Mouse (Mus musculus) ES-E14 (cell line): ENCODE data around the gene Hemgn. TPM values are rescaled to one million over a fixed set of nuclear protein-coding genes. Genes with fewer than 3 reads are reported as not detected.

Experiments used
- DNase-seq: peaks from one replicate; pipeline ENCODE4 v3.0.0-alpha.2; 2013; ENCODE audit warnings: low read depth, low spot score
- H3K27ac ChIP-seq: 2 replicates; pipeline ENCODE4 v1.5.1; 2012; ENCODE audit warnings: low read depth, mild to moderate bottlenecking, low read length, moderate library complexity, mixed read lengths; ENCODE audit not compliant: poor library complexity, insufficient read depth, severe bottlenecking
- H3K36me3 ChIP-seq: 2 replicates; pipeline ENCODE4 v1.6.1; 2012; ENCODE audit warnings: mild to moderate bottlenecking, low read length, moderate library complexity, mixed read lengths; ENCODE audit not compliant: control insufficient read depth, poor library complexity, insufficient read depth, severe bottlenecking
- H3K4me1 ChIP-seq, 2 experiments: fragments of 150-350 bp in 1 of 2; sonication (generic) in 1 of 2; 2 replicates each; pipeline ENCODE4 v1.6.1; 2012; ENCODE audit warnings: low read length in 2 of 2, mild to moderate bottlenecking in 1 of 2, mixed read lengths in 1 of 2; ENCODE audit not compliant: control insufficient read depth in 2 of 2, insufficient read depth in 2 of 2, poor library complexity in 1 of 2
- H3K4me3 ChIP-seq, 2 experiments: fragments of 150-350 bp in 1 of 2; sonication (generic) in 1 of 2; 2 replicates each; pipeline ENCODE4 v1.5.1; 2012; ENCODE audit warnings: low read length in 2 of 2, low read depth in 1 of 2, mild to moderate bottlenecking in 1 of 2, mixed read lengths in 1 of 2; ENCODE audit not compliant: insufficient read depth in 1 of 2, poor library complexity in 1 of 2, severe bottlenecking in 1 of 2
- H3K9ac ChIP-seq: 2 replicates; pipeline ENCODE4 v1.6.1; 2012; ENCODE audit warnings: low read depth, mild to moderate bottlenecking, low read length, mixed read lengths; ENCODE audit not compliant: poor library complexity, insufficient read depth, severe bottlenecking
- H3K9me3 ChIP-seq: fragments of 150-350 bp; sonication (generic); 2 replicates; pipeline ENCODE4 v1.6.1; 2012; ENCODE audit warnings: low read depth, mild to moderate bottlenecking, low read length; ENCODE audit not compliant: control insufficient read depth, insufficient read depth
- CHD2 ChIP-seq: IDR thresholded peaks from 2 replicates; pipeline ENCODE4 v1.6.1; 2014; ENCODE audit warnings: mild to moderate bottlenecking, low read depth, low read length, inconsistent platforms
- HCFC1 ChIP-seq: IDR thresholded peaks from 2 replicates; pipeline ENCODE4 v1.6.1; 2012; ENCODE audit warnings: low read length, inconsistent platforms, borderline replicate concordance; ENCODE audit not compliant: insufficient read depth
- MAFK ChIP-seq: IDR thresholded peaks from 2 replicates; pipeline ENCODE4 v1.6.1; 2014; ENCODE audit warnings: mild to moderate bottlenecking, low read depth, low read length, inconsistent platforms; ENCODE audit not compliant: insufficient read depth
- ZC3H11A ChIP-seq: IDR thresholded peaks from 2 replicates; pipeline ENCODE4 v1.6.1; 2012; ENCODE audit warnings: low read depth, mild to moderate bottlenecking, inconsistent platforms, low read length, borderline replicate concordance
- ZNF384 ChIP-seq: IDR thresholded peaks from 2 replicates; pipeline ENCODE4 v1.6.1; 2012; ENCODE audit warnings: low read depth, low read length, inconsistent platforms
- in situ Hi-C, 2 experiments: fragments of 600-800 bp; cut with MboI; formaldehyde crosslinking; loops; one replicate each; pipeline ENCODE4 v1.15.1; 2025; ENCODE audit warnings: low sequenced_read_pairs in 2 of 2, inconsistent platforms in 1 of 2; ENCODE audit not compliant: unreplicated experiment in 2 of 2
- total RNA-seq: library from RNA; depleted of rRNA; stranded (reverse); fragments of 300-350 nt; gene quantifications from 2 replicates; pipeline ENCODE4 v1.2.3, GENCODE M21; 2012

Gene Hemgn
- total RNA-seq, 1 experiment = not detected

- in situ Hi-C loops = no loop called here
- peak overlapping the region; percentile 96 for H3K27ac ChIP-seq
- H3K4me1 ChIP-seq = peaks cover 8 to 13% of the 10 kb centered on the region in 2 experiments; a peak in 3 of 4 replicates
- H3K9ac ChIP-seq = peak overlapping the region; percentile 98
- H3K9me3 ChIP-seq = no peaks in the 10 kb centered on the region
- H3K36me3 ChIP-seq = peaks cover 4% of the 10 kb centered on the region; the same call in 1 of the 2 replicates
- peak overlapping the region; percentile 64 to 95 for H3K4me3 ChIP-seq
- TF ChIP-seq HCFC1 = no peak
- TF ChIP-seq MAFK = no peak
- no peak for TF ChIP-seq ZC3H11A
- TF ChIP-seq CHD2 = no peak
- no peak for TF ChIP-seq ZNF384
- no peak for DNase-seq
Observed at GRCm38 (mm10) chr4:46451240-46451757, 38.0 kb upstream of the Hemgn start.

DNA sequence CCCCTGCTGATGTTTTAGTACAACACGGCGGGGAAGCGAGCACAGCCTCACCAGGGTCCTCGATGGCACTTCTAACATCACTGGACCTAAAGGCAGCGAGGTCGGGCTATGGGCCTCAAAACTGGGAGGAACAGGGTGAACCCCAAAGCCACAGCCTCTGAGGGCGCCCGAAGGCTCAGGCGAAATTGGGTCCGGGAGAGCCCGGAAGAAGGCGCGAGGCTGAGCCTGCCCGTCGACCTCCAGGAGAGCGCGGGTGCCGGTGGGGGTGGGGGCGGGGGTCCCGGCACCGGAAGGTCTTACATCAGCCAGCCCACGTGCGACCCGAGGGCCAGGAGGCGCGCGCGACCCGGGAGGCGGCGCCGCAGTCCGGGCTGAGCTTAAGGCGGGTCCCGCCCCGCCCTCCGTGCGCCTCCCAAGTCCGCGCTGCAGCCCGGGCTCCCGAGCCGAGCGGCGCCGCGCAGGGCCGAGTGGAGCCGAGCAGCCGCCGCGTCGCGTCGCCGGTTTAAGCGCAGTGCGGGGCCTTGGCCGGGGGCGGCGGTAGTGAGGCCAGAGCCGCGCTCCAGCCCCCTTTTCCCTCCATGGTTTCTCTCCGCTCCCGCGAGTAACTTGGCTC, 37.3 kb upstream of the Hemgn start, which contains the start of gene Anp32b:
Anp32b (plus strand) TSS at position 384 of the 613 bp plus-strand sequence.
- peak; percentile 87 for DNase-seq
- H3K9ac ChIP-seq = peak within 1 kb of the TSS; percentile 98
- H3K4me1 ChIP-seq = peaks cover 6 to 13% of the 10 kb centered on the region in 2 experiments; a peak in 3 of 4 replicates
- H3K9me3 ChIP-seq = no peaks in the 10 kb centered on the region
- H3K27ac ChIP-seq = peak within 1 kb of the TSS; percentile 96
- no peak; the same call in 1 of the 2 replicates for TF ChIP-seq HCFC1
- no peak for TF ChIP-seq MAFK
- TF ChIP-seq CHD2 = no peak
- TF ChIP-seq ZC3H11A = no peak
- no peak for TF ChIP-seq ZNF384
- H3K4me3 ChIP-seq = peak within 1 kb of the TSS; percentile 64 to 95
- peaks cover 4% of the 10 kb centered on the region; the same call in 1 of the 2 replicates for H3K36me3 ChIP-seq
- in situ Hi-C loops = no loop called here

- Histone ChIP-seq H3K27ac (peak overlapping the region; percentile 96), H3K9me3 (no peaks in the 10 kb centered on the region), H3K9ac (peak overlapping the region; percentile 98), H3K4me1 (peaks cover 6 to 12% of the 10 kb centered on the region in 2 experiments; a peak in 3 of 4 replicates), H3K4me3 (peak overlapping the region; percentile 64 to 95), H3K36me3 (peaks cover 4% of the 10 kb centered on the region; the same call in 1 of the 2 replicates)
- in situ Hi-C loops = no loop called here
- no peak for TF ChIP-seq CHD2
- TF ChIP-seq MAFK = no peak
- no peak for TF ChIP-seq HCFC1
- no peak for TF ChIP-seq ZC3H11A
- TF ChIP-seq ZNF384 = no peak
- DNase-seq = no peak
Observed at GRCm38 (mm10) chr4:46450020-46450518, 36.8 kb upstream of the Hemgn start.

DNA sequence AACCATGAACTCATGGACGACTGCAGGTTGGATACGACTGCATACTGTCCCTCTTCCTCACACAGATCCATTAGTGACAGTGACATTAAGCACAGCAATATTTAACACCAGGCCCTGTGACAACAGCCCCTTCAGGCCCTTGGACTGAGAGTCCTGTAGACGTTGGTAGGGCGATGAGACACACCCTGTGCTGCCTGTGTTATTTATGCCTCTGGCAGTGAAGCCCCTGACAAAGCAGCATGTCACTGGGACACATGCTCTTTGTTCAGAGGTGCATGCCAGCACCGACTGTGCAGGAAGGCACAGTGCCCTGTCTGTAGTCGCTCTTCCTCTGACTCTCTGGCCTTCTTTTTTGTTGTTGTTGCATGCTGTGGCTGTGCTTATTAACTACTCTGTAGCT, 35.6 kb upstream of the Hemgn start:
- Histone ChIP-seq H3K9ac (no peak overlapping the region), H3K27ac (no peak overlapping the region), H3K9me3 (no peaks in the 10 kb centered on the region), H3K36me3 (peaks cover 2% of the 10 kb centered on the region; the same call in 1 of the 2 replicates), H3K4me1 (peaks cover 2 to 6% of the 10 kb centered on the region in 2 experiments; a peak in 3 of 4 replicates), H3K4me3 (no peak overlapping the region)
- in situ Hi-C loops = no loop called here
- no peak for DNase-seq
- TF ChIP-seq ZNF384 (no peak), MAFK (no peak), ZC3H11A (no peak), HCFC1 (no peak), CHD2 (no peak)
